Mouse (Mus musculus): ENCODE results near the gene Gm13083. TPM values are rescaled to one million over a fixed set of nuclear protein-coding genes. Genes with fewer than 3 reads are reported as not detected.
"Not testable (repeated sequence)": the region's sequence is repeated elsewhere in the genome, so short reads cannot be mapped to it uniquely, and the experiment has no call there.

Gm13083 gene
- total RNA-seq (2012; rRNA removed) (not detected in 2 replicates), polyA plus RNA-seq (2012; ENCODE audit: insufficient read depth in 1 of 2, insufficient read length in 2 of 2, low read depth in 1 of 2, low replicate concordance in 2 of 2, missing spikeins in 1 of 2) (not detected)

DNA sequence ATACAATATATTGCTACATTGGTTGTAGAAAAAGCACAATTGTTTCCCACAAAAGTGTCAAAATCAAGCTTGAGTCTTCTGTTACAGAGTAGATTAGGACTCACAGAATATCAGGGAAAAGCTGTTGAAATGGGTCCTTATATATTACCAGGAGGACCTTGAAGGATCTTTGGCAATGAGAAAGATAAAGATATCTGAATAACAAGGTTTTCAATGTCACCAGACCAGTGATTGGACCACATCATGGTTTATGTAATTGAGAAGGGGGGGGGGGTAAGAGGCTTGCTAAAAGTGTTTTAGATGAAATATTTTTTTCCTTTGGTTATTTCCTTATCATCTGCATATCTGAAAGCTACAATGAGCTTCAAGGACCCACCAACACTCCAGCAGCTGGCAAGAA, at the start of gene Gm13083:
Gene Gm13083, plus strand, starts transcription at position 301 of the 400 bp plus-strand sequence.
- not testable (repeated sequence) for H3K9me3 ChIP-seq (replicated peaks; ENCODE audit: insufficient read depth, low read length); H3K36me3 ChIP-seq (ENCODE audit: control insufficient read depth in 1 of 2, insufficient read depth in 2 of 2, low read length in 2 of 2); H3K4me3 ChIP-seq (ENCODE audit: control insufficient read depth in 1 of 2, insufficient read depth in 1 of 2, low read depth in 2 of 2, low read length in 2 of 2); DNase-seq (ENCODE audit: low read depth, low spot score); H3K4me1 ChIP-seq (ENCODE audit: control insufficient read depth in 1 of 2, insufficient read depth in 2 of 2, low read length in 2 of 2); H3K79me2 ChIP-seq (ENCODE audit: control insufficient read depth, insufficient read depth, low read length, poor library complexity); H3K27me3 ChIP-seq (ENCODE audit: control insufficient read depth in 1 of 2, insufficient read depth in 2 of 2, low read length in 2 of 2); H3K9ac ChIP-seq (ENCODE audit: control insufficient read depth, low read depth, low read length, poor library complexity, severe bottlenecking); H3K27ac ChIP-seq (ENCODE audit: control insufficient read depth, low read depth, low read length)

GRCm38 (mm10) chr4:143611927-143612326, 2.9 kb upstream of the Gm13083 start:
- H3K27me3 ChIP-seq (ENCODE audit: control insufficient read depth in 1 of 2, insufficient read depth in 2 of 2, low read length in 2 of 2); H3K36me3 ChIP-seq (ENCODE audit: control insufficient read depth in 1 of 2, insufficient read depth in 2 of 2, low read length in 2 of 2); H3K4me1 ChIP-seq (ENCODE audit: control insufficient read depth in 1 of 2, insufficient read depth in 2 of 2, low read length in 2 of 2); H3K79me2 ChIP-seq (ENCODE audit: control insufficient read depth, insufficient read depth, low read length, poor library complexity); H3K9ac ChIP-seq (ENCODE audit: control insufficient read depth, low read depth, low read length, poor library complexity, severe bottlenecking); H3K9me3 ChIP-seq (replicated peaks; ENCODE audit: insufficient read depth, low read length); DNase-seq (ENCODE audit: low read depth, low spot score); H3K4me3 ChIP-seq (ENCODE audit: control insufficient read depth in 1 of 2, insufficient read depth in 1 of 2, low read depth in 2 of 2, low read length in 2 of 2); H3K27ac ChIP-seq (ENCODE audit: control insufficient read depth, low read depth, low read length): not testable (repeated sequence)

DNA sequence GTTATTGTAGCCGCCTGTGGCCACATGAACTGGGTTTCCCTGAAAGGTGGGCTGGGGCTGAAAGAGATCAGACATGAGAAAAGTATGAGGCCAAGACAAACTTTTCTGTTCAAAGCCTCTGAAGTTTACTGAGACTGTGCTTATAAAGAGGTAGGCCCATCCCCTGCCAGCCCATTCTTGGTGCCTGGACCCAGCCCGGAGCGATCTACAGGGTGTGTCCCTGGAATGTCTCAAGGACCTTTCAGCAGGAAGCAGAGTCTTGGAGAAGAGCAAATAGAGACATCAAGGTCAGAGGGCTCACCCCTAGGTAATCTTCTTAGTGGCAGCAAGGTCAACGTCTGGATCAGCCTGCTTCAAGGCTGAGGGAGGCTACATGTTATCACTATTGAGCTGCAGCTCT, 3.3 kb downstream of the Gm13083 start:
- H3K27me3 ChIP-seq (ENCODE audit: control insufficient read depth in 1 of 2, insufficient read depth in 2 of 2, low read length in 2 of 2); DNase-seq (ENCODE audit: low read depth, low spot score); H3K9me3 ChIP-seq (replicated peaks; ENCODE audit: insufficient read depth, low read length); H3K27ac ChIP-seq (ENCODE audit: control insufficient read depth, low read depth, low read length); H3K36me3 ChIP-seq (ENCODE audit: control insufficient read depth in 1 of 2, insufficient read depth in 2 of 2, low read length in 2 of 2); H3K79me2 ChIP-seq (ENCODE audit: control insufficient read depth, insufficient read depth, low read length, poor library complexity); H3K4me3 ChIP-seq (ENCODE audit: control insufficient read depth in 1 of 2, insufficient read depth in 1 of 2, low read depth in 2 of 2, low read length in 2 of 2); H3K4me1 ChIP-seq (ENCODE audit: control insufficient read depth in 1 of 2, insufficient read depth in 2 of 2, low read length in 2 of 2); H3K9ac ChIP-seq (ENCODE audit: control insufficient read depth, low read depth, low read length, poor library complexity, severe bottlenecking): not testable (repeated sequence)

- not testable (repeated sequence) for H3K79me2 ChIP-seq (ENCODE audit: control insufficient read depth, insufficient read depth, low read length, poor library complexity); H3K27ac ChIP-seq (ENCODE audit: control insufficient read depth, low read depth, low read length); H3K4me3 ChIP-seq (ENCODE audit: control insufficient read depth in 1 of 2, insufficient read depth in 1 of 2, low read depth in 2 of 2, low read length in 2 of 2); H3K4me1 ChIP-seq (ENCODE audit: control insufficient read depth in 1 of 2, insufficient read depth in 2 of 2, low read length in 2 of 2); H3K9me3 ChIP-seq (replicated peaks; ENCODE audit: insufficient read depth, low read length); H3K36me3 ChIP-seq (ENCODE audit: control insufficient read depth in 1 of 2, insufficient read depth in 2 of 2, low read length in 2 of 2); H3K27me3 ChIP-seq (ENCODE audit: control insufficient read depth in 1 of 2, insufficient read depth in 2 of 2, low read length in 2 of 2); DNase-seq (ENCODE audit: low read depth, low spot score); H3K9ac ChIP-seq (ENCODE audit: control insufficient read depth, low read depth, low read length, poor library complexity, severe bottlenecking)
These were observed 42.3 kb downstream of the Gm13083 start, which contains the start of gene Gm13088 for GRCm38 (mm10) chr4:143657146-143657545. Gm13088 (minus strand) TSS chr4:143657246.

Other genes with a start within 250 kb of the Gm13083 start
- gene Pramel1, start 220.6 kb upstream of the Gm13083 start, total RNA-seq (2012; rRNA removed) = not detected in 2 replicates
- gene Pramel1, start 220.6 kb upstream of the Gm13083 start, polyA plus RNA-seq (2012; ENCODE audit: insufficient read depth in 1 of 2, insufficient read length in 2 of 2, low read depth in 1 of 2, low replicate concordance in 2 of 2, missing spikeins in 1 of 2) = not detected
- gene Pramef8, start 202.6 kb upstream of the Gm13083 start, total RNA-seq (2012; rRNA removed) = not detected in 2 replicates
- gene Pramef8, start 202.6 kb upstream of the Gm13083 start, polyA plus RNA-seq (2012; ENCODE audit: insufficient read depth in 1 of 2, insufficient read length in 2 of 2, low read depth in 1 of 2, low replicate concordance in 2 of 2, missing spikeins in 1 of 2) = not detected
- gene Oog4, start 164.7 kb upstream of the Gm13083 start, total RNA-seq (2012; rRNA removed) = not detected in 2 replicates
- gene Oog4, start 164.7 kb upstream of the Gm13083 start, polyA plus RNA-seq (2012; ENCODE audit: insufficient read depth in 1 of 2, insufficient read length in 2 of 2, low read depth in 1 of 2, low replicate concordance in 2 of 2, missing spikeins in 1 of 2) = not detected
- not detected in 2 replicates for gene Gm13043, start 103.7 kb upstream of the Gm13083 start, total RNA-seq (2012; rRNA removed)
- not detected for gene Gm13043, start 103.7 kb upstream of the Gm13083 start, polyA plus RNA-seq (2012; ENCODE audit: insufficient read depth in 1 of 2, insufficient read length in 2 of 2, low read depth in 1 of 2, low replicate concordance in 2 of 2, missing spikeins in 1 of 2)
- not detected in 2 replicates for gene Gm13040, start 79.0 kb upstream of the Gm13083 start, total RNA-seq (2012; rRNA removed)
- not detected for gene Gm13040, start 79.0 kb upstream of the Gm13083 start, polyA plus RNA-seq (2012; ENCODE audit: insufficient read depth in 1 of 2, insufficient read length in 2 of 2, low read depth in 1 of 2, low replicate concordance in 2 of 2, missing spikeins in 1 of 2)
- gene BC080695, start 63.3 kb upstream of the Gm13083 start, total RNA-seq (2012; rRNA removed) = not detected in 2 replicates
- not detected for gene BC080695, start 63.3 kb upstream of the Gm13083 start, polyA plus RNA-seq (2012; ENCODE audit: insufficient read depth in 1 of 2, insufficient read length in 2 of 2, low read depth in 1 of 2, low replicate concordance in 2 of 2, missing spikeins in 1 of 2)
- gene Gm13057, start 63.3 kb upstream of the Gm13083 start, total RNA-seq (2012; rRNA removed) = not detected in 2 replicates
- gene Gm13057, start 63.3 kb upstream of the Gm13083 start, polyA plus RNA-seq (2012; ENCODE audit: insufficient read depth in 1 of 2, insufficient read length in 2 of 2, low read depth in 1 of 2, low replicate concordance in 2 of 2, missing spikeins in 1 of 2) = not detected
- not detected in 2 replicates for gene Gm13088, start 42.2 kb downstream of the Gm13083 start, total RNA-seq (2012; rRNA removed)
- gene Gm13088, start 42.2 kb downstream of the Gm13083 start, polyA plus RNA-seq (2012; ENCODE audit: insufficient read depth in 1 of 2, insufficient read length in 2 of 2, low read depth in 1 of 2, low replicate concordance in 2 of 2, missing spikeins in 1 of 2) = not detected
- gene Gm13089, start 87.7 kb downstream of the Gm13083 start, total RNA-seq (2012; rRNA removed) = not detected in 2 replicates
- gene Gm13089, start 87.7 kb downstream of the Gm13083 start, polyA plus RNA-seq (2012; ENCODE audit: insufficient read depth in 1 of 2, insufficient read length in 2 of 2, low read depth in 1 of 2, low replicate concordance in 2 of 2, missing spikeins in 1 of 2) = not detected
- not detected in 2 replicates for gene Gm13078, start 104.5 kb downstream of the Gm13083 start, total RNA-seq (2012; rRNA removed)
- not detected for gene Gm13078, start 104.5 kb downstream of the Gm13083 start, polyA plus RNA-seq (2012; ENCODE audit: insufficient read depth in 1 of 2, insufficient read length in 2 of 2, low read depth in 1 of 2, low replicate concordance in 2 of 2, missing spikeins in 1 of 2)
- gene Gm13023, start 174.3 kb downstream of the Gm13083 start, total RNA-seq (2012; rRNA removed) = not detected in 2 replicates
- not detected for gene Gm13023, start 174.3 kb downstream of the Gm13083 start, polyA plus RNA-seq (2012; ENCODE audit: insufficient read depth in 1 of 2, insufficient read length in 2 of 2, low read depth in 1 of 2, low replicate concordance in 2 of 2, missing spikeins in 1 of 2)
- not detected in 2 replicates for gene Gm13084, start 201.1 kb downstream of the Gm13083 start, total RNA-seq (2012; rRNA removed)
- not detected for gene Gm13084, start 201.1 kb downstream of the Gm13083 start, polyA plus RNA-seq (2012; ENCODE audit: insufficient read depth in 1 of 2, insufficient read length in 2 of 2, low read depth in 1 of 2, low replicate concordance in 2 of 2, missing spikeins in 1 of 2)
- gene Gm13103, start 231.5 kb downstream of the Gm13083 start, total RNA-seq (2012; rRNA removed) = not detected in 2 replicates
- not detected for gene Gm13103, start 231.5 kb downstream of the Gm13083 start, polyA plus RNA-seq (2012; ENCODE audit: insufficient read depth in 1 of 2, insufficient read length in 2 of 2, low read depth in 1 of 2, low replicate concordance in 2 of 2, missing spikeins in 1 of 2)

Data from MEL (cell line).